Mouse (Mus musculus): ENCODE data around the gene Prickle3.

- TF ChIP-seq CTCF (IDR thresholded peaks at IDR 0.05; ENCODE audit: low read depth, low read length) (no peak), GATA2 (IDR thresholded peaks at IDR 0.05; ENCODE audit: borderline replicate concordance, low read depth, low read length) (no peak), TAL1 (conservative IDR thresholded peaks at IDR 0.05; ENCODE audit: low read depth, low read length) (no peak), POLR2AphosphoS5 (IDR thresholded peaks at IDR 0.05; ENCODE audit: insufficient replicate concordance, low read depth, low read length) (no peak)
These were observed 8.3 kb upstream of the Prickle3 start for GRCm38 (mm10) chrX:7648671-7649304.
